Mouse (Mus musculus) heart, embryonic 15.5 days (tissue): ENCODE data around the gene Flvcr1. TPM values are rescaled to one million over a fixed set of nuclear protein-coding genes. Genes with fewer than 3 reads are reported as not detected.

Source experiments
- ATAC-seq: fragments of 200-750 bp; cut with Nextera tagmentation; replicated peaks from 2 replicates; pipeline ENCODE4 v1.8.0; 2017; ENCODE audit warnings: low read depth, moderate TSS enrichment; ENCODE audit not compliant: insufficient number of reproducible peaks, insufficient read depth, low FRiP score
- H3K27ac ChIP-seq: fragments of 300-500 bp; sonication (generic); 2 replicates; pipeline ENCODE4 v1.5.1; 2015; ENCODE audit warnings: mild to moderate bottlenecking, inconsistent platforms
- H3K27me3 ChIP-seq: fragments of 300-500 bp; sonication (generic); 2 replicates; pipeline ENCODE4 v1.6.1; 2015; ENCODE audit warnings: inconsistent platforms
- H3K36me3 ChIP-seq: fragments of 300-500 bp; sonication (generic); 2 replicates; pipeline ENCODE4 v1.6.1; 2015; ENCODE audit warnings: mild to moderate bottlenecking, inconsistent platforms
- H3K4me1 ChIP-seq: fragments of 300-500 bp; sonication (generic); replicated peaks from 2 replicates; pipeline ENCODE4 v1.6.1; 2015; ENCODE audit warnings: inconsistent platforms
- H3K4me2 ChIP-seq: fragments of 300-500 bp; sonication (generic); 2 replicates; pipeline ENCODE4 v1.6.1; 2015; ENCODE audit warnings: inconsistent platforms, mild to moderate bottlenecking, moderate library complexity
- H3K4me3 ChIP-seq: fragments of 300-500 bp; sonication (generic); 2 replicates; pipeline ENCODE4 v1.5.1; 2015; ENCODE audit warnings: mild to moderate bottlenecking, inconsistent platforms
- H3K9ac ChIP-seq: fragments of 300-500 bp; sonication (generic); 2 replicates; pipeline ENCODE4 v1.6.1; 2015; ENCODE audit warnings: mild to moderate bottlenecking, inconsistent platforms
- H3K9me3 ChIP-seq: fragments of 300-500 bp; sonication (generic); replicated peaks from 2 replicates; pipeline ENCODE4 v1.6.1; 2016; ENCODE audit warnings: inconsistent platforms
- WGBS: fragments of 180-500 bp; shearing (Covaris S2); methylation state at CpG from one replicate; pipeline ENCODE4 v1.1.7; 2015; ENCODE audit warnings: mixed read lengths; 5-methylcytosine and 5-hydroxymethylcytosine counted together
- polyA plus RNA-seq: library from polyadenylated mRNA; unstranded; fragments of >200 nt; fragmentation: Nextera tagmentation; extraction: Ambion mirVana; gene quantifications from 2 replicates; pipeline ENCODE4 v1.2.1, GENCODE M21; 2015

The Flvcr1 gene
- polyA plus RNA-seq = 2.6 and 3.4 TPM in 2 replicates

DNA sequence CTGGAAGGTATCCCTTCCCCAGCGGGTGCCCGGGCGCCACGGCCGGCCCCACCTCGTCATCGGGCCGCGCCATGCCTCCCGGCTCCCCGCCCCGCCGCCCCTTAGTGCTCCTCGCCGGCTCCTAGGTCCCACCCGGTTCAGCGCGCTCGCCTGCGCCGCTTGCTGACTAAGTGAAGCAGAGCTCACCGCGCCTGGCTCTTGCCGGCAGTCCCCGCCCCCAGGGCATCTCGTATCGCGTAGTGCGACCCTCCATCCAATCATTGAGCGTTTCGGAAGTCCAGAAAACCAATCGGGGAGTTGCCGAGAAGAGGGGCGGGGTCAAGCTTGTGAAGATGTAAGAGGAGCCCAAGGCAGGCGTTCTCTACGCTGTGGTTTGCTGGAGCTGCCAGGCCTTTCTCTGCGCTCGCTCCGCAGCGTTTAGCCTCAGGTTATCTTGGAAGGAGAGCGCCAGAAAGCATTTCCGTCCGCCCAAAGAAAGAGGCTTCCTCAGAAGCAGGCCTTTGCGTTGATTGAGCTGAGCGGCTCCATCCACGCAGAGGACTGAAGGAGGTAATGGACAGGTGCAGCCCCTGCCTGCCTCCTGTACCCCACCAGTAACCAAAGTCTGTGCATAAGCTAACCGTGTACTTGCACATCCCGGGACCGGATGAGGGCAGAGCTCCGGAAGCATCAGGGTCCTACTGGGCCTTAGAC is at the start of gene Flvcr1:
Gene Flvcr1, minus strand, starts transcription at position 138 of the 693 bp plus-strand sequence.
- peak within 1 kb of the TSS; percentile 91 for H3K27ac ChIP-seq
- peak within 1 kb of the TSS; percentile 96 for H3K4me2 ChIP-seq
- H3K4me3 ChIP-seq = peak within 1 kb of the TSS; percentile 95
- peak within 1 kb of the TSS; percentile 94 for H3K9ac ChIP-seq
- WGBS = under 1% methylated on average over 50 of the region's 50 CpGs
- H3K36me3 ChIP-seq = peaks cover 7% of the 10 kb centered on the region
- H3K9me3 ChIP-seq = no peaks in the 10 kb centered on the region
- no peaks in the 10 kb centered on the region for H3K27me3 ChIP-seq
- peak; percentile 99 for ATAC-seq
- peaks cover 21% of the 10 kb centered on the region for H3K4me1 ChIP-seq

DNA sequence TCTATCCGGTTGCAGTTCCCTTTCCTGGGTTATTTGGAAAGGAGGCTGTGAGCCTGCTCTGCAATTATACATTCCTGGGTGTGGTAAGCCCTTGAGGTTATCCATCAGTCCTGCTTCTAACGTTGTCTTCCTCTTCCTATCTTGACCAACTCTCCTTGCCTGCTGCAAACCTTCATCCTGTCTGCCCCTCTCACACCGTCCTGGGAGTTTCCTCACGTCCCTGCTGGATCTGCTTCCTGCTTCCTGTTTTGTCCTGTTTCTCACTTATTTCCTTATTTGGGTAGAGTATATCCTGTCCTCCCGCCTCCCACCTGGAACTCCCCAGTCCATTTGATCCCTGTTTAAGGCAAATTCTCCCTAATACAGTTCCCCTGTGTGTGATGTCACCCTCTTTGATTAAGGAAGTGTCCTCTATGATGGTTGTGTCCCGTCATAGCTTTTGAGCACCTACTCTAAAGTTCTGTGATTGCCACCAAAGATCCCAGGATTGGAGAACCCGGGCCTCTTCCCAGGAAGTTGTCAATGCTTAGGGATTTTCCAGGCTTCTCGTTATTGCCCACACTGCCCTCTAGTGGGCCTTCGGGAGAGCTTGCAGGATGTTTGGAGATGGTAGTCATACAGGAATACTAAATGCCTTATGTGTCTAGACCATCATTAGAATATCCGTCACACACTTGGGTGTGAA is 49.4 kb upstream of the Flvcr1 start:
- Histone ChIP-seq H3K4me1 (no peaks in the 10 kb centered on the region), H3K9ac (no peak overlapping the region), H3K27me3 (no peaks in the 10 kb centered on the region), H3K9me3 (no peaks in the 10 kb centered on the region), H3K27ac (peak overlapping the region; percentile 45; the same call in 1 of the 2 replicates), H3K4me3 (no peak overlapping the region), H3K4me2 (peak overlapping the region; percentile 19; the same call in 1 of the 2 replicates), H3K36me3 (peaks cover 48% of the 10 kb centered on the region)
- ATAC-seq = 0 out of 2 replicates have a peak, but pooled peaks have one; percentile 27
- 44% methylated on average over 10 of the region's 10 CpGs for WGBS

DNA sequence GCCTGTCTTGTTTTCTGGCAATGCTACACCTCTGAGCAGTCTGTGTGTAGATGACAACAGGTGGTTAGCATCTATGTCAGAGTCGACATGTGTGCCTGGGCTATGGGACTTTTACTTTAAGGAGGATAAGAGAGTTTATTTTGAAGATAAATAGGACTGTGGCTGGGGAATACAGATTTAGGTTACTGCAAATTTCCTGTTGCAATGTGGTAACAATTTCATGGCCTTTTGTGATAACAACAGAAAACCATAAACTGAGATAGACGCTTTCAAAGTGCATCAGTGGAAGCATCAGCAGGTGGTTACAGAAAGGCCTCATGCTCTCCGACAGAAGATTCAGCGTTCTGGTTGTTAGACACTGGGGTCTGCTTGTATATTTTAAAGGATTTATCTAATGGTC is 47.5 kb upstream of the Flvcr1 start:
- H3K4me2 ChIP-seq = no peak overlapping the region
- ATAC-seq = no peak
- no peaks in the 10 kb centered on the region for H3K9me3 ChIP-seq
- 79% methylated on average over 4 of the region's 4 CpGs for WGBS
- H3K4me1 ChIP-seq = no peaks in the 10 kb centered on the region
- peaks cover 58% of the 10 kb centered on the region for H3K36me3 ChIP-seq
- no peak overlapping the region for H3K9ac ChIP-seq
- H3K4me3 ChIP-seq = no peak overlapping the region
- no peaks in the 10 kb centered on the region for H3K27me3 ChIP-seq
- H3K27ac ChIP-seq = 0 out of 2 replicates have a peak overlapping the region, but pooled peaks have one; percentile 37

DNA sequence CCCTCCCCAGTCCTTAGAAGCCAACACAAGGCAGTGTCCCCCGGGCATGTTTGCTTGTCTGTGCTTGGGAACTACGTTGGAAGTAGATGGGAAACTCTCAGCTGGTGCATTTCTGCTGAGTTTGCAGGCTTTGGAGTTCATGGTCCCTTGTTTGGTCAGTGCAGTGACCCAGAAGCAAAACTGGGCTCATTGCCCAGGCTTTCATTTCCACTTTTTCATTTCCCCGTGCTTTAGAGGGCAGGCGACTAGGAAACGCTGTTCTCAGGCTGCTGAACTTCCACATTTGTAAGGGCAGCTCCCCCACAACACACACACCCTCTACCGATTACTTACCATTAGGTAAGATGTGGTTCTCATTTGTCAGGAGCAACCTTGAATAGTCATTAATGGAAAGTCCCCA is 47.0 kb upstream of the Flvcr1 start:
- 63% methylated on average over 6 of the region's 6 CpGs for WGBS
- ATAC-seq = no peak
- Histone ChIP-seq H3K27ac (peak overlapping the region; percentile 37), H3K4me1 (no peaks in the 10 kb centered on the region), H3K9ac (no peak overlapping the region), H3K4me2 (no peak overlapping the region), H3K9me3 (no peaks in the 10 kb centered on the region), H3K4me3 (no peak overlapping the region), H3K27me3 (no peaks in the 10 kb centered on the region), H3K36me3 (peaks cover 53% of the 10 kb centered on the region)

DNA sequence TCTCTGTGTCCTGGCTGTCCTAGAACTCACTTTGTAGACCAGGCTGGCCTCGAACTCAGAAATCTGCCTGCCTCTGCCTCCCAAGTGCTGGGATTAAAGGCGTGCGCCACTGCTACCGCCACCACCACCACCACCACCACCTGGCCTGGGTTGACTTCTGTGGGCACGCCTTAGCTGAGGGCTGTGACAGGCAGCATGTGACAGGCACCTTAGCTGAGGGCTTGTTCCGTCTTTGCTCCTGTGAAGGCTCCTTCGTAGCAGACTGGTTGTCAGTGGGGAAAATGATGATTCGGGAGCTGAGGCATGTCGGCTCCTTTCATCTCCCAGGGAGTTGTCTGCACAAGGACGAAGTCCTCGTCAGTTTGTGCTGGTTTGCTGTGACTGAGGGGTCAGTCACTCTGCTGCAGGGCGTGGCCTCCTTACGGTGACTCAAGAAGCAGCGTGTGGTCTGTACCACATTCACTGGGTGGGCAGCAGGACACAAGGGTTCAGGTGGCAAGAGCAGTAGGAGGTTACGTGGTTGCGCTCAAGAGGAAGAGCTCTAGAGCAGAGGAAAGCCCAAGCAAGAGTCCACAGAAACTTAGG is 46.5 kb upstream of the Flvcr1 start:
- no peak for ATAC-seq
- peaks cover 47% of the 10 kb centered on the region for H3K36me3 ChIP-seq
- H3K27ac ChIP-seq = peak overlapping the region; percentile 37
- H3K27me3 ChIP-seq = no peaks in the 10 kb centered on the region
- H3K4me2 ChIP-seq = no peak overlapping the region
- H3K4me3 ChIP-seq = no peak overlapping the region
- 88% methylated on average over 16 of the region's 16 CpGs for WGBS
- H3K9me3 ChIP-seq = no peaks in the 10 kb centered on the region
- no peak overlapping the region for H3K9ac ChIP-seq
- no peaks in the 10 kb centered on the region for H3K4me1 ChIP-seq

DNA sequence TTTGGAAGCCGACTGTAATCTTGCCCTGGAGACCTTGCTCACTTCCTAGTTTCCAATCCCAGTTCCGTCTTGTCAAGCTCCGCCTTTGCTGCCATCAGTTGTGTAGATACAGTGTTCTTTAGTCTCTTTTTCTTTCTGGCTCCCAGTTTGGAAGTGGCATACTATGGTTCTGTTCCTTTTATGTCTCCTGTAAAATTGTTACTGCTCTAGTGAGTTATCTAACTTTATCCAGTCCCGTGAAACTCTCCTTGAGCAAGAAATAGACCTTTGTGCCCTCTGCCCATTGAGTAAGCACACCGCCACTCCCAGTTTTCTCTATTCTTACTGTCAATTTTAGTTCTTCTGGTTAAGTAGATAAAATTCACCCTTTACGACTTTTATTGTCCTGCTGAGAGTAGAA is 45.7 kb upstream of the Flvcr1 start:
- H3K4me1 ChIP-seq = no peaks in the 10 kb centered on the region
- WGBS = 85% methylated on average over 6 of the region's 6 CpGs
- no peak for ATAC-seq
- H3K27ac ChIP-seq = no peak overlapping the region
- H3K36me3 ChIP-seq = peaks cover 43% of the 10 kb centered on the region
- H3K9ac ChIP-seq = no peak overlapping the region
- H3K27me3 ChIP-seq = no peaks in the 10 kb centered on the region
- H3K9me3 ChIP-seq = no peaks in the 10 kb centered on the region
- H3K4me3 ChIP-seq = no peak overlapping the region
- H3K4me2 ChIP-seq = no peak overlapping the region

DNA sequence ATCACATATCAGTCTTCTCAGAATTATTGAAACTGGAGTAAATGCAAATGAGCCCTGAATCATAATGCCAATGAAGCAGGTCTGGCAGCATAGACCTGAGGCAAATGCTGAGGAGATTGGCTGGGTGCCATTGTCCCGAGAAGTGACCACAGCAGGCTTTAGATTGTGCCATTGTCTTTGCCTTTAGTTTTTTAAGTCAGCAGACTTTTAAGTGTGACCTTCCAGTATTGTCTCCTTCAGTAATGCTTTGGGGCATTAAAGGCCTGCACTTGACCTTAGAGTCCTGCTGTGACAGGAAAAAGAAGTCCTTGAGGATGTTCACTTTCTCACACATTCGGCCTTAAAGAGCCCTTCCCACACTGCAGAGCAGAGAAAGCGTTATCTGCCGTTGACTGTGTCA is 44.3 kb upstream of the Flvcr1 start:
- Histone ChIP-seq H3K4me3 (no peak overlapping the region), H3K27ac (no peak overlapping the region), H3K4me2 (no peak overlapping the region), H3K36me3 (peaks cover 47% of the 10 kb centered on the region), H3K27me3 (no peaks in the 10 kb centered on the region), H3K9ac (no peak overlapping the region), H3K4me1 (no peaks in the 10 kb centered on the region), H3K9me3 (no peaks in the 10 kb centered on the region)
- no peak for ATAC-seq
- 84% methylated on average over 4 of the region's 4 CpGs for WGBS

DNA sequence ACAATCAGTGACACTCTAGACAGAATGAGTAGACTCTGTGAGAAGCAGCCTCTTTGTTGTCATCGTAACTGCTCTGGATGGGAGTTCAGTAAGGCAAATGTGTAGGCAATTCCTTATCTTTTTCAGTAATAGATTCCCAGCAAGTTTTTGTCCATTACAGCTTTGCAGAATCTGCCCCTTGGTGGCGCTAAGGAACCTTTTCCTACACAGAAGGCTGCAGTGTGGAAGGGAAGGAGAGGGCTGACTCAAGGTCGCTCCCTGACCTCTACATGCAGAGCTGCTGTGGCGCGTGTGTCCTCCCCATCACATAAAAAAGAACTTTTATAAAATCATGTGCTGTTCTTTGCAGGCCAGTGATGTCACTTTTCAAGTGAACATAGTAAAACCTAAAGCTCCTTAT is 42.4 kb upstream of the Flvcr1 start:
- 68% methylated on average over 5 of the region's 5 CpGs for WGBS
- no peak for ATAC-seq
- no peak overlapping the region for H3K9ac ChIP-seq
- no peak overlapping the region for H3K4me3 ChIP-seq
- H3K27ac ChIP-seq = no peak overlapping the region
- H3K4me2 ChIP-seq = no peak overlapping the region
- H3K9me3 ChIP-seq = no peaks in the 10 kb centered on the region
- H3K36me3 ChIP-seq = peaks cover 40% of the 10 kb centered on the region
- no peaks in the 10 kb centered on the region for H3K27me3 ChIP-seq
- H3K4me1 ChIP-seq = peaks cover 11% of the 10 kb centered on the region

DNA sequence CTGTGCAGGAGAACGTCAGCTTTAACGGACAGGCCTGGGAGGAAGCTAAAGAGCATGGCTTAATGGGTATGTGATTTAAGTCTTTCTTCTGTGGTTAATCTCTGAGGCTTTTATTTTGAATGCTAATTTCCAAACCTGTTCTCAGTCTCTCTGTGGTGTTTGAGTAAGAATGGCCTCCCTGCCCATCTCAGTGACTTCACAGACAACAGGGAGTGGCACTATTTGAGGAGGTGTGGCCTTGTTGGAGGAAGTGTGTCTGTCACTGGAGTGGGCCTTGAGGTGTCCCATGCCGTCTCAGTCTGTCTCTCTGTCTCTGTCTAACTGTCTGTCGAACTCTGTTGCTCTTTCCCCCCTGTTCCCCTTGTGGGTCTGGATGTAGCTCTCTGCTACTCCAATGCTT is 39.2 kb upstream of the Flvcr1 start:
- peaks cover 23% of the 10 kb centered on the region for H3K4me1 ChIP-seq
- H3K36me3 ChIP-seq = peaks cover 19% of the 10 kb centered on the region
- no peak overlapping the region for H3K9ac ChIP-seq
- H3K9me3 ChIP-seq = no peaks in the 10 kb centered on the region
- H3K4me3 ChIP-seq = no peak overlapping the region
- H3K27ac ChIP-seq = no peak overlapping the region
- WGBS = 82% methylated on average over 4 of the region's 4 CpGs
- no peak overlapping the region for H3K4me2 ChIP-seq
- H3K27me3 ChIP-seq = no peaks in the 10 kb centered on the region
- ATAC-seq = no peak

DNA sequence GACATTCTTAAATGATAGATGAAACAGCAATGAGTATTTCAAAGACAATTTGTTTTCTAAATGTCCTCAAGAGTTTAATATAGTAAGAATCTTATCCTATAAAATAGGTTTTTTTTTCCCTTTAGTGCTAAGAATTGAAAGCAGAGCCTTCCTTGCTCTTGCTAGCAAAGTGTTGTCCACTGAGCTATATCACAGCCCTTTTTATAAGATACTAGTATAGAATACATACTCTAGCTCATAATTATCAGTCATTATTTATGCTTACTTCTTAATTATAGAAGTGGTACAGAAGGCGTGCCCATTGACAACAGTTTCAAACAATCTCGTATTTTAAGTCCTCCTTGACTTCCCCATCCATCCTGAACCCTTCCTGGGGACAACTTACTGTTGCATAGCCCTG is 38.6 kb upstream of the Flvcr1 start:
- Histone ChIP-seq H3K27ac (no peak overlapping the region), H3K9me3 (no peaks in the 10 kb centered on the region), H3K27me3 (no peaks in the 10 kb centered on the region), H3K4me3 (no peak overlapping the region), H3K9ac (no peak overlapping the region), H3K4me2 (no peak overlapping the region), H3K36me3 (peaks cover 15% of the 10 kb centered on the region; the same call in 1 of the 2 replicates), H3K4me1 (peaks cover 23% of the 10 kb centered on the region)
- ATAC-seq = no peak
- 84% methylated on average over 2 of the region's 2 CpGs for WGBS

DNA sequence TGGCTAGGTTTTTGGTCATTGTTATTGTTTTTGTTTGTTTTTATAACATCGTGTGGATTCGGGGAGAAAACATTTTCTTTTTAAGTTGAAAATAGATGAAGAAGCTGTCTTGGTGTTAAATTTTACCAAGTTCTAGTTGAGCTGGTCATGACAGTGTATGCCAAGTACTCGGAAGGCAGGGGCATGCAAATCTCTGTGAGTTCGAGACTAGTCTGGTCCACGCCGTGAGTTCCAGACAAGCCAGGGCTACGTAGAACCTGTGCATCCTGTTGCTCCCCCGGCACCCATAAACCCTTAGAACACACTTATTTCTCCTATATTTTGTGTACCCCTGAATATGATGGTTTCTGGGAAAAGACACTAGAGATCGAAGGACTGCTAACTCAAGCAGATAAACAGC is 37.7 kb upstream of the Flvcr1 start:
- Histone ChIP-seq H3K27ac (no peak overlapping the region), H3K27me3 (no peaks in the 10 kb centered on the region), H3K9me3 (no peaks in the 10 kb centered on the region), H3K36me3 (peaks cover 8% of the 10 kb centered on the region; the same call in 1 of the 2 replicates), H3K4me1 (peaks cover 23% of the 10 kb centered on the region), H3K4me2 (peak overlapping the region; percentile 90), H3K4me3 (peak overlapping the region; percentile 79), H3K9ac (peak overlapping the region; percentile 67; the same call in 1 of the 2 replicates)
- no peak for ATAC-seq
- WGBS = 55% methylated on average over 9 of the region's 9 CpGs
